Mouse (Mus musculus) adrenal gland, adult 8-10 months (tissue): Measurements from ENCODE around the gene Me1. TPM values are rescaled to one million over a fixed set of nuclear protein-coding genes. Genes with fewer than 3 reads are reported as not detected.

Source experiments
- DNase-seq: peaks from one replicate; pipeline ENCODE4 v3.0.0; 2022
- total RNA-seq, 4 experiments: library from RNA; stranded (reverse); gene quantifications; 2 replicates each; pipeline ENCODE4 v1.2.4; 2022

Me1 gene
- total RNA-seq, 4 experiments from 2014 or later: 1,151 to 1,951 (median 1,592) TPM

GRCm38 (mm10) chr9:86707431-86707830 lies 11.7 kb upstream of the Me1 start:
- no peak for DNase-seq

GRCm38 (mm10) chr9:86701844-86702243 lies 6.1 kb upstream of the Me1 start:
- no peak for DNase-seq

GRCm38 (mm10) chr9:86701264-86701663 lies 5.5 kb upstream of the Me1 start:
- DNase-seq: no peak

GRCm38 (mm10) chr9:86695199-86695817 lies 445 bp downstream of the Me1 start:
- DNase-seq: peak; percentile 39

DNA sequence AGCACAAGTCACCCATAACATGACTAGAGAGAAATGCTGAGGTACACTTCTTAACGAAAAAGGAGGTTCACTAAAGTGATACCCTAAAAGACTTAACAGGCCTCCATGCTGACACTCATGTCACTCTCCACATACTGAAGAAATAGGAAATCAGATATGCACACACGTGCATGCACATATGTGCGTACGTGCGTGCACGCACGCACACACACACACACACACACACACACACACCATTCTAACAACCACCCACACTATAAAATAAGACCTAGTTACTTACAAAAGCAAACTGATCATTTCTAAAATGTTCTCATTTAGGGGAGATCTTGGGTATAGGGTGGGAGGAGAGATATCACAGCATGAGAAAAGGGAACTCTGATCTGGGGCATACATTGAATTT lies 1.1 kb downstream of the Me1 start:
- DNase-seq: no peak

- no peak for DNase-seq
Measured at GRCm38 (mm10) chr9:86693935-86694334, 1.8 kb downstream of the Me1 start.

DNA sequence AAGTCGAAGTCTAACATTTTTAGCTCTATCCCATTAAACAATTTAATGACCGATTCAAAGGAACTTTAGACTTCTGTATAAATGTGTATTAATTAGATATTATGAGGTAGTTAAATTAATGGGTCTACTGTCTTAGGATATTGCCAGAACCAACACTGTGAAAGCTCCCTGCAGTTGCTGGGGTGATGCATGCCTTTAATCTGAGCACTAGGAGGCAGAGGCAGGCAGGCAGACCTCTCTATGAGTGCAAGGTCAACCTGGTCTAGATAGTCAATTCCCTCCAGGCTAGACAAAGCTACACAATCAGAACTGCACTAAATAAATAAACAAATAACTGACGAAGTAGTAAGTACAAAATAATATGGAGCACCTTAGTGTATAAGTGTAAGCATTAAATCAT lies 3.1 kb downstream of the Me1 start:
- no peak for DNase-seq

GRCm38 (mm10) chr9:86692251-86692650 lies 3.5 kb downstream of the Me1 start:
- DNase-seq: no peak

DNA sequence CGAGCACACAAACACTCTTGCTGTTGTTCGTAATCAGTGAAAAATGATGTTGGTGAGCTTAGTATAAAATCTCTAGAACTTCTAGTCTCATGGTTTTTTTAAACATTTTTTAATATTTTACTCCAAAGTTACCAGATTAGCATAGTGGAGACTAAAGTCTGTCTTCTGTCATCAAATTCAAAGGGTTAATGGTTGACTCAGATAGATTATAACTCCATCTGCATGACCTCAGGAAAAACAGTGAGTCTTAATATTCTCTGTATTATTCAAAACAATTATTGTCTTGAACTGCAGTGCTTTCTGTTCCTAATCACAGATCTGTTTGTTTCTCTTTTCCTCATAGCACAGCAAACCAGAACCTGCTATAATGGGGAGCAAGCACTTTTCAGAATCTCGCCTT lies 4.7 kb downstream of the Me1 start:
- no peak for DNase-seq

- no peak for DNase-seq
Measured at GRCm38 (mm10) chr9:86683713-86684209, 12.0 kb downstream of the Me1 start.

- DNase-seq: no peak
Measured at GRCm38 (mm10) chr9:86682844-86683243, 12.9 kb downstream of the Me1 start.

GRCm38 (mm10) chr9:86682278-86682677 lies 13.5 kb downstream of the Me1 start:
- no peak for DNase-seq

GRCm38 (mm10) chr9:86680431-86680830 lies 15.3 kb downstream of the Me1 start:
- DNase-seq: no peak

DNA sequence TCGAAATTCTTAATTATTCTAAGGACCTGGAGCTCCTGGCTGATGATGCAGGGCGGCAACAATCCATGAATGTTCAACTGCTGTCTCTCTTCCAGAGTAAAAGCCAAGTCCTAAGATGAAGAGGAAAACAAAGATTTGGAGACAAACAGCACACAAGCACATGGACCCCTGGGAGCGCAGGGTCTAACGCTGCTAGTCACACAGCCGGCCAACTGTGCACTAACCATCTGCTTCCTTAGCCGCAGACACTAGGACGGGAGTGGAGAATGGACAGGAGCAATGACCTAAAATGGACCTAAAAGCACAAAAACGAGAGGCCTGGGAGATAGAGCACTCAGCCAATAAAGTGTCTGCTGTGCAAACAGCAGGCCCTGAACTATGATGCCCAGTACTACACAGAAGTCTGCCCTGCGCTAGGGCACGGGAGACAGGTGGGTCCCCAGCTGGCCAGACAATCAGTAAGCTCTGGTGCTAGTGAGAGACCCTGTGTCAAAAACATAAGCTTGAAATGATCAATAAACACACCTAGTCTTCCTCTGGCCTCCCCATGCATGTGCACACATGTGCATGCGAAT lies 15.8 kb downstream of the Me1 start:
- DNase-seq: no peak

DNA sequence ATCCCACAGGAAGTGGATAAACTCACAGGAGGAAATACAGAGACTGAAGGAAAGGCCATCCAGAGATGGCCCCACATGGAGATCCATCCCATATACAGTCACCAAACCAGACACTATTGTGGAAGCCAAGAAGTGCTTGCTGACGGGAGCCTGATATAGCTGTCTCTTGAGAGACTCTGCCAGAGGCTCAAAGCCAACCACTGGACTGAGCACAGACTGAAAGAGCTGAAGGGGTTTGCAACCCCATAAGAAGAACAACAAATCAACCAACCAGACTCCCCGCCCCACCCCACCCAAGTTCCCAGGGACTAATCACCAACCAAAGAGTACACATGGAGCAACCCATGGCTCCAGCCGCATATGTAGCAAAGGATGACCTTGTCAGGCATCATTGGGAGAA lies 19.5 kb downstream of the Me1 start:
- DNase-seq: no peak

DNA sequence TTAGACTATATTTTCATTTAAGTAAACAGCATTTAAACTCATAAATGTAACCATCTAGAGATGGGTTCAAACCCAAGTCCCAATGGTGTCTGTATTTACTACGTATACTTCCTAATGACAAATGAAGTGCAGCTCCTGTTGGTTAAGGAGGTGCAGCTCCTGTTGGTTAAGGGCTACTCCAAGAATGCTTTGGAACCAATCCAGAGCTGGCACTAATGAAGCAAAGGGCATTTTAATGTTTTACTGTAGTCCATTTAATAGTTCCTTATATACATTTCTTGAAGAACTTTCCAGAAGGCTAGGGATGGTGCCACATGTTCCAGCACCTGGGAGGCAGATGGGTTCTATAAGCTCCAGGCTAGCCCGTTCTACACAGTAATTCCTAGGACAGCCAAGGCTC lies 20.3 kb downstream of the Me1 start:
- DNase-seq: no peak

DNA sequence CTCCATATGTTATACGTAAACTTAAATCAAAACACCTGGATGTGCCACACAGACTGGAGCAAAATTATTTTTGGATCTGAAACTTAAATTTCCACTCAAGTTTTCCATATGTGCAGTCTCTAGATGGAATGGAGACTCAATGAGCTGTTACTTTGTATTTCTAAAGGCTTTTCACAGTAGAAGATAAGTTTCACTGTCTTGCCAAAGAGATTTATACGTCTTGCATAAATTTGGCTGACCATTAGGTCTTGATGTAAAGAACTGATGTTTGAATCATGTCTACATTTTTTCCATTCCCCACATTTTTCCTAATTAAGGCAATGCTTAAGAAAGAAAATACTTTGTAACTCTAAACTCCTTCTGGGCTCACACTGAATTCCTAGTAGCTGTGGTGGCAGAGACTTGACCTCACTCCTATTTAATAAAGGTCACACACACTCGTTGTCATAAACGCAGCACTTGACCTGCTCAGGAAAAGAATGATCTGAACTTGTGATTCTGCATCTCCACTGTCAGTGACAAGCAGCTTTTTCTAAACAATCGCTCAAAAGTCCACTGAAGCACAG lies 22.8 kb downstream of the Me1 start:
- DNase-seq: no peak

- DNase-seq: no peak
Measured at GRCm38 (mm10) chr9:86668590-86669252, 27.0 kb downstream of the Me1 start.

DNA sequence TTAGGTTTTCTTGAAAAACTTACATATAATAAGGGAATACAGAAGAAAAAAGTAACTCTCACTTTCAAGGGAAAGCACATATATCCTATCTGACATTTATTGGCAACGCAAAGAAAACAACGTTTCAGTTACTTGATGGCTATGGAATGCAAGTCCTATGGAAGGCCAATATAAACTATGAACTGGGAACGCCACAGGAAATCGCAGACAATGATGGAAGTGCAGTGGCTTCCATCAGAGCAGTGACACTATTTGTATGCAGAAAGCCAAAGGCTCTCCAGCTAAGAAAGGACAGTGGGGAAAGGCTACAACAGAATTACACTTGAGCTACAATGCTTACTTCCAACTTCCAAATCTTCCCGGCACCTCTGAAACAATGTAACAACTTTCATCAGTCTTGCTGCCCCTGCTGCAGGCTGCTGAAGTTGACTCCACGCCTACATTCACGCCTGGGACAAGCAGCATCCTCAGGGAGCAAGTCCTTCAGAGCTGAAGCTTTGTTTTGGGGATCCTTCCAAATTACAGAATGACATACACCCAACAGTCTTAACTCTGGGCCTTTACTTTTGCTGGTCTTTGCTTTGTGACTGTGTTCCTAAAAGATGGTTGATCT lies 28.5 kb downstream of the Me1 start:
- DNase-seq: no peak

- DNase-seq: no peak
Measured at GRCm38 (mm10) chr9:86661679-86662078, 34.1 kb downstream of the Me1 start.

- no peak for DNase-seq
Measured at GRCm38 (mm10) chr9:86661266-86661665, 34.5 kb downstream of the Me1 start.

GRCm38 (mm10) chr9:86660327-86660726 lies 35.4 kb downstream of the Me1 start:
- DNase-seq: no peak

DNA sequence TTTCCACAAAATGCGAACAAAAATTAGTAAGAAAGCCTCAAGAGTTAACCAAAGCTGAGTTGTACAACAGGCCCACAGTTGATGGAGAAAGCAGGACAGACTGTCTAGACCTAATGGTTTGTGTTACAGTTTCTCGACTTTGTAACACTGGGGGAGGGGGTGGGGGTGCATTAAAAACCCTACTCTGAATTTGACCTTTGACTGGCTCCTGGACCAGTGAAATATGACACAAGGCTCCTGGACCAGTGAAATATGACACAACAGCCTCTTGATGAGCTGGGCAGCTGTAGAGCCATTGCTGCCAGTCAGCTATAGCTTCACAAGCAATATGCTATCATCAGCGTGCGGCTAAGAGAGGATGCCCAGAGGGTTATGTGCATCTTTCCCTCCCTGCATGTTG lies 37.4 kb downstream of the Me1 start:
- DNase-seq: no peak
